Mouse (Mus musculus) heart, postnatal 0 days (tissue): Measurements from ENCODE around the gene Havcr2.

Source experiments
- CTCF ChIP-seq: IDR thresholded peaks from 2 replicates; pipeline ENCODE4 v1.5.1; 2016; ENCODE audit warnings: antibody characterized with exemption, control low read depth, low read depth
- EP300 ChIP-seq: IDR thresholded peaks from 2 replicates; pipeline ENCODE4 v1.6.1; 2016; ENCODE audit warnings: antibody characterized with exemption, low read depth

- TF ChIP-seq CTCF (no peak), EP300 (no peak)
Observed at GRCm38 (mm10) chr11:46449461-46450080, 5.2 kb upstream of the Havcr2 start.
